Mouse (Mus musculus) layer of hippocampus, adult 11-12 months (tissue): ENCODE measurements at regions not wholly inside any gene's neighbourhood (a gene's known extent, or its start where the extent isn't known, plus 50 kb on each side); places are given as distances from the start of the nearest gene placed in this dataset.
A peak's percentile ranks its signal among the peaks of the same experiment; 100 is the strongest.
"Not testable (repeated sequence)": the region's sequence is repeated elsewhere in the genome, so short reads cannot be mapped to it uniquely, and the experiment has no call there.

Experiments
- DNase-seq: peaks from one replicate; pipeline ENCODE4 v3.0.0; 2022; ENCODE audit warnings: low spot score

DNA sequence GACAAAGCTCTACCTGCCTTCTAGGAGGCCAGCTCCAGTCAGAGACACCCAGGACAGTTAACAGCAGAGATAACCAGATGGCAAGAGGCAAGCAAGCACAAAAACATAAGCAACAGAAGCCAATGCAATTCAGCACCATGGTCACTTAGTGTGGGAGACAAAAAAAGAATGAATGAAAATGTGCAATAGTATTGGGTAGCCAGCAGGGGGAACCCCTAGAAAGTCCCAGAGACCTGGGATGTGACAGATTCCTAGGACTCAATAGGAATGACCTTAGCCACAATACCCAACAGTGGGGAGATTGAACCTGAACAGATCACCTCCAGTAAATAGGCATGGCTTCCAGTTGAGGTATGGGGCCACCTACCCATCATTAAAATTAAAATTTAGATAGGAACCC is 409.0 kb upstream of the St6gal2 start:
- DNase-seq: no peak

DNA sequence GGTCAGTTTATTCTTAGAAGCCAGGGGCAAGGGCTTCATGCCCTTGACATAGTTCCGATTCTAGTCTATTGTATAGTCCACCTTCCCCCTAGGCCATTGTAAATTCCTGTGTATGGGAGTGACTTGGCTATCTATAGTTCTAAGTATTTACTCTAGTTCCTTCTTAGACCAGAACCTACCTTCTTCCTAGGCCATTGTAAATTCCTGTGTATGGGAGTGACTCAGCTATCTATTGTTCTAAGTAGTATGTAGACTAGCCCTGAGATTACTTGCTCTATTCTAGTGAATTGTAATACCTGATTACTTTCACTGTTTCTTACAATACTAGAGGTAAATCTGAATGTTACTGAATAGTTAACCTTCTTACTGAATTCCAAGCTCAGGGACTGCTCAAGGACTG is 405.0 kb upstream of the St6gal2 start:
- not testable (repeated sequence) for DNase-seq

DNA sequence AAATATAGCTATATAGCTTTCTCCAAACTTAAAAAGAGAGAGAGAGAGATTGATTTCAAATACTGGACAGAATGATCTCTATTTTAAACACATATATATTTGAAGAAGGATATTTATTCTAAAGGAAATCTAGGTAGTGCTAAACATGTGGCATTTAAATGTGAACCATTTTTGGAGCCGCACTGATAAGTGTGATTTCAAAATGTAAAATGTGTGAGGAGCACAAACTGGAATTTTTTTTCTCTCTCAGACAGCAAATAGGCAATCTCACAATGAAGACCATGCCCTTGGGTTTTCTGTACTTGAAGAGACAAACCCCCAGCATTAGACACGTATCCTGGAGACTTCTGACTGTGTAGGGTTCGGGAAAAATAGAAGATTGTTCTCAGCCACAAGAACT is 376.8 kb upstream of the St6gal2 start:
- DNase-seq: no peak

DNA sequence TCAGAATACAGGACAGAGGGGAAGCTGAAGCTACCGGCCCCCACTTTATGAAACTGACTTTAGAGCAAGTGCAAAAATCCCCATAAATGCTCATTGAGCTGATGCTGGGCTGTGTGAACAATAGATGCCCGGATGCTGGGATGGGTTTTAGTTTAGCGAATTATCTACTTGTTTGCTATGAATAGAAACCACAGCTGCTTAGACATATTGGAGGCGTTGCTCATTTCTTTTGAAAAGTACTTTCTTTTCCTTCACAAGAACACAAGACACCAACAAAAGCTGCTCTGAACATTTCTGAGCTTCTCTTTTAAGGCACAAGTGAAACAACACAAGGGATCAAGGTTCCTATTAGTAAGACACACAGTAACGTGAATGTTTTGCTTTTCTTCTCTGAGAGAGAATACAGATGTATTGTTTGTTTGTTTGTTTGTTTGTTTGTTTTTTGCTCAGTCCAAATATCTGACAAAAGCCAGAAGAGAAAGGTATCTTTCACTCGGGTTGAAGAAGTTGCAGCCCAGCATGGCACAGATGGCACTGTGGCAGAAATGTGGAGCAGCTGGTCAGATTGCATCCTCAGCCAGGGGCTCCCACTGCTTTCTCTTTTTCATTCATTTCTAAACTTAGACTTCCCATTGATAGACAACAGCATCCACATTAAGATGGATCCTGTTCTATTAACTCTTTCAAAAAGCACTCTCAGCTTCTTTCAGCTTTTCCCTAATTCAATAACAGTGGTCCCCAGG is 361.7 kb upstream of the St6gal2 start:
- DNase-seq: peak; percentile 20

DNA sequence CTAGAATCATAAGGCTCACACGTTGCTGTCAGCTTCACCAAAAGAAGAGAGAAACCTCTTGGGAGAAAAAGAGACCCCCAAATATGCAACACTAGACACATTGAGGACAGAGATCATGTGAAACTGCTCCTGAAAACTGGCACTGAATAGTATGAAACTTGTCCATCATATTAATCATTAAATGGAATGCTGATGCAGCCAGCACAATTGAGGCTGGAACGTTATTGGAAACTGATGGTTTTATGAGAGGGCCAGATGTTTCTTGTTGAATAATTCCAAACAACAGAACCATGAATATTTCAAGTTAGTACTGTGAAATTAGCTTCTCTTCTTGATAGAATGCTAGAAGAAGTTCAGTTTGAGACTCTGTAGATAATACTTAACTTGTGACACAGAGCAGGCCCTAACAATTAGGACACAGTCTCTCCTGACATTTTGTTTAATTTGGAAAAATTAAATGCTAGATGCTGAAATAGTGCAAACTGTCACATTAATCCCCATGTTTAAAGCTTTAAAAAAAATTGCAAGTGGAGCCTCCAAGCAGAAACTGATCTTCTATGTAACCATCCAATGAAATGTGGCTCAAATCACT is 354.4 kb upstream of the St6gal2 start:
- DNase-seq: no peak

DNA sequence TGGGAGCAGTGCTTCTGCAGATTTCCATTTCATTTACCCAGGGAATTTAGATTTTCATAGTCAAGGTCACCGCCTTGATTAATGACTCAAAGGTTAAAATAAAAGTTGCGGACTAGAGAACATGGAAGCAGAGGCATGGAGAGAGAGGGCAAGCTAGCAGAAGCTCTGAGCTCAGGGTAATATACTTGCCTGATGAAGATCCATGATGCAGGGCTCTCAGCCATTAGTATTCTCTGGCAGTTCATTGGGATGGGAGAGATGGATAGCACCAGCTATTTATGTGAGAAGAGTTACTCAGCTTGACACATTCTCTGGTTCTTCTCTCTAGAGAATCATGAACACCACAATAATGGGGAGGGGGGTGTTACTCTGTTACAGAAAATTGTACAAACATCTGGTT is 341.7 kb upstream of the St6gal2 start:
- no peak for DNase-seq

DNA sequence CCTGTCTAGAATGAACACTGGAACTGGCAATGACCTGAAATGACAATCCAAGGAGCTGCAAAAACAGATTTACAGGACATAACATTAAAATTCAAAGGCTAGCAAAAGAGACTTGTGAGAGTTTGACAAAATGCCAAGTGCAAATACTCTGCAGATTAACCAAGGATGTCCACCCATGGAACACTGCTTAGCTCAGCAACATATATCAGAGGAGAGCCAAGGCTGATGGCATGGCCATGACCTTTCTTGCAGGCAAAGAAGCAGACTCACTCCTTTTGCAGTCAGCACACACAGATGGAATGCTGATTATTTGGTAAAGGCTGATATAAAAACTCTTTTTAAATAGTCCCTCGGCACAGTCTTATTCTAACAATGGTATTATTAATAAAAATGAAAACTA is 320.3 kb upstream of the St6gal2 start:
- no peak for DNase-seq

DNA sequence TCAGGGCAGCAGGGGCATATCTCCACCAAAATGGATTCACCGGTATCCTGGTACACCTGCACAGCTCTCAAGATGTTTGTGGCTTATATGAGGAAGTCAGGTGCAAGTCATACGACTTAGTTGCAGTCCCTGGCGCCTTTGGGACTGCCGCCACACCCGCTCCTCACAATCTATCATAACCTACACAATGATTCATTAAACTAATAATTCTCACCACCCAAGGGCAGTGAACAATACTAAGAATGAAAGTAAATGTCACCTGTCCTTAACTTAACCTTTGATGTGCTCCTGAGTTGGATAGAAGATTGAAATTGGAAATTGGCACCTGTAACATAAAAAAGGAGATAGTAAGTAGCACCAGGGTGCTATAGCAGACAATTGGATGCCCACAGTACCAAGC is 315.1 kb upstream of the St6gal2 start:
- DNase-seq: not testable (repeated sequence)
